Mouse (Mus musculus) gastrocnemius, postnatal 10 days (tissue): ENCODE results near the gene Cyp11a1. TPM values are rescaled to one million over a fixed set of nuclear protein-coding genes. Genes with fewer than 3 reads are reported as not detected.

ENCODE experiments used
- DNase-seq: peaks from one replicate; pipeline ENCODE4 v3.0.0; 2021; ENCODE audit warnings: mixed read lengths
- total RNA-seq, 2 experiments: library from RNA; stranded (reverse); gene quantifications; 2 replicates each; pipeline ENCODE4 v1.2.3; 2021

Cyp11a1 gene
- total RNA-seq, 2 experiments from 2014 or later, result 1.2 to 1.6 TPM

DNA sequence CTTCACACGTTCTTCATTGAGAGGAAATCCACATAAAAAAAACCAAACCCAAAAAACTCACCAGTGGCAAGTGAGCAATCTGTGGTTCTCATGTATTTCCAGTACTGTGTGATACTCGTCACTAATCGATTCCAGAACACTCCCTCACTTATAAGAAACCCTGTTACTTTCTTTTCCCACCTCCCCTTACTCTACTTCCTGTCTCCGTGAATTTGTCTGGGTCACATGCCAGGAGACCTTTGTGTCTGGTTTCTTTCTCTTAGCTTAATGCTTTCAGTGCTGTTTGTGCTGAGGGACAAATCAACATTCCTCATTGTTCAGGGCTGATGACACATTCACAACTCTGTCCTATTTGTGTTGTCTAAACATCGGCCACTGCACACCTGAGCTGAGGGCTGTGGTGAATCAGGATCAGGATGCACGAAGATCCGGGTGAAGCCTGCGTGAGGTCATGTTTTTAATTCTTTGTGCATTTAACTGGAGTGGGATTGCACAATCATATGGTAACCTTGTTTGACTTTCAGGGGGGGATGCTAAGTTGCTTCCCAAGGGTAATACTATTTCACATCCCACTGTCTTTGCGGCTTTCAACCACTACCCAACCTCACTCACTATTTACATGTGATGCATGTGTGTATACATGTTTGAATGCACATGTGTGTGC lies 33.3 kb upstream of the Cyp11a1 start:
- DNase-seq, result no peak

DNA sequence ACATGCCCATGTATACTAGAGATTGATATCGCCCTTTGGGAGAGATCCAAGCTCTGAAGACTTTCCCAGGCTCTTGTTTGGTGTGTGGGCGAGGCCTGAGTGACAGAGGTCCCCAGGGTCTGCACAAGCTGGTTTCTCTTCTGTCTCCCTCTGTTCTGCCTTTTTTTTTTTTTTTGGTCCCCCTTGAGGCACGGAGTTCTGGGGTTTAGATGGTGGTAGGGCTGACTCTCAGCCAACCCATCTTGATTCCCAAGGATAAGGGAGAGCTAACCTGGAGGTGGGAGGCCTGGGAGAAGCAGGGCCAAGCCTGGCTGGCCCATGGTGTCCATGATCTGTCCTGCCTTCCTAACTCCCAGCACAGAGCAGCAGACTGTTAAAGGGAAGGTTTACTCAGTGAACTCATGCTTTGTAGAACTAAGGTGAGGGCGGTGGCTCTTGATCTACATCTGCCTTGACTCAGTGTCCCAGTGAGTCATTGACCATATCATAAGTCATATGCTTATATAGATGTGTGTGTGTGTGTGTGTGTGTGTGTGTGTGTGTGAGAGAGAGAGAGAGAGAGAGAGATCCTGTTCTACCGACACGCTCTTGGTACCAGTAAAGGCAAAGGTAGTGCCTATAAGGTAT lies 32.7 kb upstream of the Cyp11a1 start:
- DNase-seq, result no peak

DNA sequence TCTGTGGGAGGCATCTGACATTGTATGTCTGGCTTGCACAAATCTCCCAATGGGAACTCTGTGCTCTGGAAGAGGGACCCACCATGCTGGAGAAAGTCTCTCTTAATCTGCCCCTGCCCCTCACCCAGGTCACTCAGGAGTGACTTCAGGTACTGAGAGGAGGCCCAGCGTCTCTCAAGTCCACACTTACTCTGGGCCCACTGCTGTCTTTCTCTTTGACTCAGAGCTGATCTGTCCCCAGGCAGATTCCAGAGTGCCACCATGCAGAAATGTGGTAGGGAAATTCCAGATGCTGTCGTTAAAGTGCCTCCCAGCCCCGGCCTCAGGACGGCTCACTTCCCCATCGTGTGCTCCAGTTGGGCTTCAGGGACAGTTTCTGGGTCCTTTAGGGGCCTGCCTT lies 32.0 kb upstream of the Cyp11a1 start:
- DNase-seq, result no peak

DNA sequence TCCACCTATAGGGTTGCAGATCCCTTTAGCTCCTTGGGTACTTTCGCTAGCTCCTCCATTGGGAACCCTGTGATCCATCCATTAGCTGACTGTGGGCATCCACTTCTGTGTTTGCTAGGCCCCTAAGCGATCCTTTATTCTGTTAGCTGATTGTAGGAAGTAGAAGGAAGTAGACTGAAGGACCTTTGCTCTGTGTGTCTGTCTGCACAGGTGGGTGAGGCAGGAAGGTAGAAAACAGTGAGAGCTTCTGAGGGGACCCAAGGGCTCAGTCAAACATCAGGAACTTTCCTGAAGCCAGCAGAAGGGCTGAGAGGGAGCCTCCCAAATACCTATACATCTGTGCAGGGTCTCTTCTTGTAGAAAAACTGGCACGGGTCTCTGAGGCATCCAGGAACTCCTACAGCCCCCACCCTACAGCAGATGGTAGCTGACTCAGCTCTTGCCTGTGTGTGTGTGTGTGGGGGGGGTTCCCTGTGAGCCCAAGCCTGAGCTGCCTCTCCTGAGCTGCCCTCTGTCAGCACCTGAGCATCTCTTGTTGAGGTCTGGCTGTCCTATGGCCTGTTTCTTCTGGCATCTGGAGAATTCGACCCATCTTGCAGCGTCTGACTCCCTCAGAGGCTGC lies 30.9 kb upstream of the Cyp11a1 start:
- no peak for DNase-seq

DNA sequence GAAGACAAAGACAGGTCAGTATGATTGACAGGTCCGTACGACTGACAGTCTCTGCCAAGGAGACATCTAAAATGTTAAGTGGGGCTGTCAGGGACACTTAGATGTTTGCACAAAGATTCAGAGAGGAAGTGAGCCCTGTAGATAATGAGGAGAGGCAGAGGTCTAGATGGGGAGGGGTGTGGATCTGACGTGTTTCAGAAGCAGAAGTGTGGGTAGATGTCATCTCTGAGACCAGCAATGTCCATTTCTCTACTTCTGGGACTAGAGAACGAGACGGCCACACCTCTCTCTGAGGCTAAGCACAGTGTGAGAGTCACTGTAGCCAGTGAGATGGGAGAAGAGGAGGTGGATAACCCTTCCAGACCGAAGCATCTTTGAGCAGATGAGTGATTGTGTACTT lies 28.2 kb upstream of the Cyp11a1 start:
- no peak for DNase-seq

DNA sequence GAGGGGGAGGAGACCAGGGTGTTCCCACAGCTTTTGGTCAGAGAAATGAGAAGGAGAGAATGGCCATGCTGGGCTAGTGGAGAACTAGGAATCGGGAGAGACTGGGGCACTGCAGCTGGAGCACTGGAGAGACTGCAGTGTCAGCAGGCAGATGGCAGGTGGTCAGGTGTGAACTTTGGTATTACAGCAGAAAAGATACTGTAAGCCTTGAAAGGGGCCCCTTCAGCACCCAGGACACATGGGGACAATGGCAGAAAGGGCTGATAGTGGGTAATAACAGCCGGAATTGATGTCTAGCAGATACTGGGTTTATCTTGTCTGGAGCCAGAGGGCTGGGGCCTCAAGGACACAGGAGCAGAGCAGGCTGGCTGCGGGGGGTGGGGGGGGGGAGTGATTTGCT lies 27.4 kb upstream of the Cyp11a1 start:
- DNase-seq, result no peak

DNA sequence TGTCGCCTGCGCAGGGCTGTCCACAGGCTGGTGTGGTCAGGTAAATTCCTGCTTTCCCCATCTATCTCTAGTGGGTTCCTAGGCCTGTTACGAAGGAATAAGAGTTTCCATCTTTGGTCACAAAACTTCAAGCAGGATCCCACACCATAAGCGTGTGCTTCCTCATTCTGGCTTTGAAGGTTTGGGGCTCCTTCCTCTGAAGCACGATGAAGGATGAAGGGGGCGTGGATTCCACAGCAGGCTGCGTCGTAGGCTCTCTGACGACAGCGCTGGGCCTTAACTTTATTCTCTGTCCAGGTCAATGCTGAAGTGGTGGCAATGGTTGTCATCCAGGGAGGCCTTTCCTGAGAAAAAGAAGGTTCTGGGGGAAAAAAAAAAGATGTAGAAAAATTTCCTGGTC lies 25.6 kb upstream of the Cyp11a1 start:
- no peak for DNase-seq

DNA sequence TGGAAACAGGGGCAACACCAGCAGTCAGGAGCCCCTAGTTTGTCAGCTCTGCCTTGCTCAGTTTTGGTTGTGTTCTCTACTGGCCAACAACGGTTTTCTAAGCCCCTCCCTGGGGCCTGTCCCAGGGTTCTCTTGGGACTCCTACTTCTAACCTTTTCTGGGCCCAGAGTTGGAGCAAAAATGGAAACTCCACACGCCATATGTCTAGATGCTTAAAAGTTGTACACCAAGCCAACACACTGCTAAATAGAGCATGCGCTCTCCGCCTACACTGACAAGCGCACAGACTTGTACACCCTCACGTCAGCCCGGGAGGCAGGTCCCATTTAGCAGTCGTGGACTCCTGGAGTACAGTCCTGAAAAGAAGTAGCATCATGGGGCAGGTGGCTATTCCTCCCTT lies 20.9 kb upstream of the Cyp11a1 start:
- DNase-seq, result no peak

DNA sequence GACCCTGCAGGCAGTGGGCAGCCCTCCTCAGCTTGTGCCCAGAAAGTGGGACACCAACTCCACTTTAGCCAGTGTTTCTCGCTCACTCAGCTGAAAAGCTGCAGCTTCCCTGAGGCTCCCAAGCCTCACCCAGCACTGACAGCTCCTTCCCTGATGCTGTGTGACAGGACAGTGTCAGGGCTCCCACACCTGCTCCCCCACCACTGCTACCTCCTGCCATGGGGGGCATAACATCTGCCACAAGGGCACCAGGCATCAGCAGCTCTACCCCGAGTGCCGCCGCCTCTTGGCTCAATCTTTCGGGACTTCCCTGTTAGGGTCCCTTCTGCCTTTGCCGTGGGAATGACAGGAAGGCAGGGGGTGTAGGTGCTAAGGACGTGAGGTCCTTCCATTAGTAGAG lies 19.9 kb upstream of the Cyp11a1 start:
- no peak for DNase-seq

DNA sequence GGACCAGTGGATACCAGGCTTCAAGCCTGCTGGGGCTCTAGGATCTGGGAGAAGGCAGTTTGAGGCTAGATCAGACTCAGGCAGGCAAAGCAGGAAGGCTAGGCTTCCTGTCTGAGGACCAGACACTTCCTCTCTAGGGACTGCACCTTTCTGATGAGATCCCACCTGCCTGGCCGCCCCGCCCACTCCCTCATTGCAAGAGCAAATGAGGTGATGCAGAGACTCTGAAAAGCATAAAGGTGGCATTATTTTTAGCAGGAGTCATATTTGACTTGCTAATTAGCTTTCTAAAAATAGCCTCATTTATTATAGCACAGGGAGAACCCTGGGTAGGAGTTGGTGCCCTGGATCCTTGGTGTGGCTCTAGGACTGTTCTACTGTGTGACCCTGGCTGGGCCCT lies 18.1 kb upstream of the Cyp11a1 start:
- no peak for DNase-seq

DNA sequence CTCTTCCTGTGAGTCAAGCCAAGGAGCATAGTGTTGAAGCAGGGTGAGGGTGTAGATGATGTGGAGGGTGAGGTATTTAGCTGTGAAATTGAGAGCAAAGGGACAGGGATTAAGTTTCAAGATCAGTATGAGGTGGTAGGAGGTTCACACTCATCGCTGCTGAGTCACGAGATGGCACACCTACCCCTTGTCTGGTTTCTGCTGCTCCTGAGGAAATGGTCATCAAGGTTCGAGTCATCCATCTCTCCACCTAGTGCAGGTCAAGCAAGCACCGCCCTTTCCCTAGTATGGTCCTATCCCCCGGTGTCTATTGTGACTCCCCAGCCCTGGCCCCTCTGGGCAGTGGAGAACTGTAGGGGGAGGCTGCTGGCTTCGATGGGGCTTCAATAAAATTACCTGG lies 16.9 kb upstream of the Cyp11a1 start:
- DNase-seq, result no peak

DNA sequence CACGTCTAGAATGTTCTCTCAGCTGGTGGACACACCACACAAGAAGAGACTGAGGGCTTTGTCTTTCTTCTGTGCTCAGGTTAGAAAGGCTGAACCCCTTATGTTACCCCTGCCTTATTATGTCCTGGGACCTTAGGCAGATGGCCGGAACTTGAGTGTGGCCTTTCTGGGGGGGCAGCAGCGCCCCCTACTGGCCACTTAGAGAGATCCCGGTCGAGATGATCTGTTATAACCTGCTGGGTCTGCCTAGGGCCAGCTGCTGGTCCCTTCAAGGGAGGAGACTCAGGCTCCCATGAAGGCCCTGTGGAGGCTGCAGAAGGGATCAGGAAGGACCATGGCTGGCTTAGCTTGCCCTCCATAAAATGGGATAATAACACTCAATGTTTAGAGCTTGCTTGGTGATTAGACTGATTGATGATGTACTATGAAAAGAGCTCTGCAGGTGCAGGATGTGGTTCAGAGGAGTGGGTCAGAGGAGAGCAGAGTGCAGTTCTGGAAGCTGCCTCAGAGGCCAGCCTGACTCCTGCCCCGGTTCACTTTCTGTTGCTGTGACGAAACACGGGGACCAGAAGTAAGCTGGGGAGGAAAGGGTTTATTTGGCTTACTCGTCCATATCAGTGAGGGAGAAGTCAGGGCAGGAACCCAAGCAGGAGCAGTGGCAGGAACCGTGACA lies 15.6 kb upstream of the Cyp11a1 start:
- DNase-seq, result peak; percentile 53

DNA sequence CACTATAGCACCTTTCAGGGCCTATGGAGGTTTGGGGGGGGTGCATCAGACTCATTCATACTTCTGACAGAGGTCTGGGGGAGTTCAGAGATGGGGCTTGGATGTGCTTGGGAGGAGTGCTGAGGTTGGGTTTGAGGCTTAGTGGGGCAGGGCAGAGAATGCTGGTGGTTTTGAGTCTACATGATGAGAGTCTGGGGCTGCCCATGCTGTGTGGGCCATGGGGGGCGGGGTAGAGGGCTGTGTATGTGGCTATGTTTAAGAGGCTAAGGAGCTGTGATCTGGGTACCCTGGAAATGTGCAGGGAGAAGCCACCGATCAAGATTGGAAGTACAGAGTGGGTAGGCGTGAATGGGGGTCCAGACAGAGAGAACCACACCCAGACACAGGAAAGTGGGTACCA lies 14.2 kb upstream of the Cyp11a1 start:
- DNase-seq, result no peak

DNA sequence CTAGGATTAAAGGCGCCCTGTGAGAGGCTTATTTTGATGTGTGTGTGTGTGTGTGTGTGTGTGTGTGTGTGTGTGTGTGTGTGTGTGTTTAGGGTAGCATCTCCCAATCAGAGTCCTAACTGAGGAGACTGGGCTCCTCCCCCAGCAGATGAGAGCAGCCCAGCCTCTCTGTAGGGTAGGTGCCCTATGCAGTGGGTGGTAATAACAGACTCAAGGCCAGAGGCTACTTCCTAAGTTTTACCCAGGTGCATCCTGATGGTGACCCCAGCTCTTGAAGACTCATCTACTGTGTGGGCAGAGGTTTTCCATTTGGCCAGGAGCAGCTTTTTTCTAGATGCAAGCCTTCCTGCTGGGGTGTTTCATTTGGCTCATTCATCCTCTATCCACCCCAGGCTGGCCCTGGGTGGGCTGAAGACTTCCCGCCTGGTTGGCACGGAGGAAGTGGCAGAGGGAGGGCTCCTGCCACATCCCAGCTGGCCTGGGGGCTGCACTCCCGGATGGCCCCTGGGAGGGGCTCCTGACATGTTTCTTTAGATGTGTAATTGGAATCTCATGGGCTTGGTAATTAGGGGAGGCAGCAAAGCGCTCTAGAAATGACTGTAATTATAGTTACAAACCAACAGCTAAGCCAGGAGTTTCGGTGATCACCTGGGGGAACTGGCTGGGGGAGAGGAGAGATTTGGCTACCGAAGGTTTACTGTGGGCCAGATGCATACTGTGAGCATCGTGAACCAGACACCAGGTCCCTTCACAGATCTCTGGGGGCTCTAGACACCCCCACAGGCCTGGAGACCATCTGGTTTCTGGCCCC lies 13.2 kb upstream of the Cyp11a1 start:
- no peak for DNase-seq

DNA sequence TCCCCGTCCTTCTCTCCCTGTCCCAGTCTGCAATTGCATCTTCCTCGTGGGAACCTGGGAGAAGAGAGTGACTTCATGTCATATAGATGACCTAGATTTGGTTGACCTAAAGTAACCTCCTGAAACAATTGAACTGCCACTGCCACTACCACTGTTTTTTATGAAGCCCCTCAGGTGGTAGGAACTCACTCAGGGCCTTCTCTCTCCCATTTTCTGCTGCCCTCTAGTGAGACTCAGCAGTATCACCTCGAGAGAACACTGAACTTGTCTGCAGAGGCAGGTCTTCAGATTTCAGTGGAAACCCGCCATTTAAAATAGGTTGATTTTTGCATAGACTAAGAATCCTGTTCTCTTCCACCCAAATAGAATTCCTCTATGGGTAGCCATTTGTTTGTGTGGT lies 10.9 kb upstream of the Cyp11a1 start:
- no peak for DNase-seq

DNA sequence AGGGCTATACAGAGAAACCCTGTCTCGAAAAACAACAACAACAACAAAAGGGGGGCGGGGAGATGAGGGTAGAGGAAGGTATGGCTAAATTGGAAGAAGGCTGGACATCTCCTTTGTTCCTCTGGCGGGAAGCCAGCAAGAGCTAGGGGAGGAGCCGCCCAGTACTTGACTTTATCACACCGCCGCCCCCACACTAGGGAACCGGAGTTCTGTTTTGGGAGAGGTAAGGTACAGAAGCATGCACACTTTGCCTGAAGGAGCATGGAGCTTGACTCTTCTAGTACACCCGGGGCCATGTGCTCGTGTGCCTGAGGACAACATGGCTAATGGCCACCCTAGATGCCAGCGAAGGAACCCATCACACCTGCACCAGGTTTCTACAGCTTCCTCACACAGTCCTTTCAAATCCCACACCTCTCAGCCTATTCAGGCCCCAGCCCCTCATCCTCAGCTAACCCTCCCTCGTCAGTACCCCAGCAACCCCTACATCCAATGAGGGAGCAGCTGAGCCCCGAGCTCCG lies 8.6 kb upstream of the Cyp11a1 start:
- no peak for DNase-seq

DNA sequence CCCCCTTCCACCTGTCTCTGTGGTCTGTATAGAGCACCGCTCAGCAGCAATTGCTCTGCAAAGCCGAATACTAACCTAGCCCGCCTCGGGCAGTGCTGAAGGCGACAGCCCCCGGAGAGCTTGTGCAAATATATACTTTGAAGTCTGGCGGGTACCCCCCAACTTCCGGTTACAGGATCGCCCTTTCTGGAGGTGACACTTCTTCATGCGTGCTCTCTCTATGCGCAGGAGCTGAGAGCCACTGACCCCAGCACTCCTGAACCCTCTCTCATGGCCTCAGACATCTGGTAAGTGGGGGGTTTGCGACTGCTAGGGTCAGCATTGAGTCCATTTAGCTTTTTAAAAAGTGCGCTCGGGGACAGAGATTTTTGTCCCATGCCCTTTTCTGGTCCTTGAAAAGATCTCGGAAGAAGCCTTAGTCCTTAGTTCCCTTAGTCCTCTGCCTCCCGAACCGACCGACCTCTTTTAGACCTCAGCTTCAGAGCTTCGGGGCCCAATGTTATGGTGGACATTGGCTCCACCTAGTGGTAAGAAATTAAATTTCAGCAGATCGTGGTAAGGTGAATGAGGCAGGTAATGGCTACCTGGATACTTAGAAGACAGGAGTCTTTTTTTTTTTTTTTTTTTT lies 8.1 kb upstream of the Cyp11a1 start:
- DNase-seq, result no peak

DNA sequence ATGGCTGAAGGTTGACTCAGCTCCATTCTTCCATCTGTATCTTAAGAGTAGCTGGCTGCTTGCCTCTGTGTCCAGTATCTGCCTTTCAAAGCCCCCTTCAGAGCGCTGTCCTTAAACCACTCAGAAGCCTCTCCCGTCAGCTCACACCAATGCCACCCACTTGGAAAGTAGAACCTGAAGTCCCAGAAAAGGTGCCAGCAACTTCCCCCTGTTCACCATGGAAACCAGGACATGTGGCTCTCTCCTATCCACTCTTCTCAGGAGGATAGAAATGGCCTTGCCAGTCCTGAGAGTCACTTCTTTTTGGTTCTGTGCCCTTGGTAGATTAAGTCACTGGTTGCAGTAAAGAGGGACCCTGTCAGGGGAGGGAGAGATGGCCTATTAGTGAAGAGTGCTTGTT lies 7.5 kb upstream of the Cyp11a1 start:
- no peak for DNase-seq

DNA sequence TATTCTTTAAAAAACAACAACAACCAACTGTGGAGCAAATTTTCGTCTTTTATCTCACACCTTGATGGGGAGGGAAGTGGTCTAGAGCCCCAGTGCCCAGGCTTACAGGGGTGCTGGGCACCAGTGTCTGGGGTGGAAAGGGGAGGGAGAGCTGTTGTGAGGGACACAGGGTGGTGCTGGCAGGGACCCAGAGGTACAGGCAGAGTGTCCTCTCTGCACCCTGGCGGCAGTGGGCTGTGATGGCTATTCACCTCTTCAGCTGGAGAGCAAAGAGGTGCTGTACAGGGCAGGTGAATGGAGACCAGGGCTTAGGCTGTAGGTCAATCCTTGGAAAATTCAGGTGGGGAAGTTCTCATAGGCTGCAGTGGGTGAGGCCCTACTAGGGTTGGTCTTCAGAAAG lies 6.5 kb upstream of the Cyp11a1 start:
- DNase-seq, result no peak

DNA sequence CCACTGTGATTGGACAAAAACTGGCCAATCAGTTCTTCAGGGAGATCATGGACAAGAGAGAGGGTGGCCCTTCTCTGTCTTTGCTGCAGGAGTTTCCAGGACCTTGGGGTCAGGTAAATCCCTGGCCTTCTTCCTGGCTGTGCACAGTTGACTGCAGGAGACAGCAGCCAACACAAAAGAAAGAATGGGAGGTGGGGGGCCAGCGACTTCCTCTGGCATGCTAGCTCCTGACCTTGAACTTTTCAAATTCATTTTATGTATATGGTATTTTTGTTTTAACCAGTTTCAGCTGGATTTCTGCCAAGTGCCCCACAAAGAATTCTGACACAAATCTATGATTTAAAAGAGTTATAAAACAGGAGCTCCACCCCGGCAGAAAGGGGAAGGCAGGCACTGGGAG lies 2.9 kb upstream of the Cyp11a1 start:
- DNase-seq, result no peak

DNA sequence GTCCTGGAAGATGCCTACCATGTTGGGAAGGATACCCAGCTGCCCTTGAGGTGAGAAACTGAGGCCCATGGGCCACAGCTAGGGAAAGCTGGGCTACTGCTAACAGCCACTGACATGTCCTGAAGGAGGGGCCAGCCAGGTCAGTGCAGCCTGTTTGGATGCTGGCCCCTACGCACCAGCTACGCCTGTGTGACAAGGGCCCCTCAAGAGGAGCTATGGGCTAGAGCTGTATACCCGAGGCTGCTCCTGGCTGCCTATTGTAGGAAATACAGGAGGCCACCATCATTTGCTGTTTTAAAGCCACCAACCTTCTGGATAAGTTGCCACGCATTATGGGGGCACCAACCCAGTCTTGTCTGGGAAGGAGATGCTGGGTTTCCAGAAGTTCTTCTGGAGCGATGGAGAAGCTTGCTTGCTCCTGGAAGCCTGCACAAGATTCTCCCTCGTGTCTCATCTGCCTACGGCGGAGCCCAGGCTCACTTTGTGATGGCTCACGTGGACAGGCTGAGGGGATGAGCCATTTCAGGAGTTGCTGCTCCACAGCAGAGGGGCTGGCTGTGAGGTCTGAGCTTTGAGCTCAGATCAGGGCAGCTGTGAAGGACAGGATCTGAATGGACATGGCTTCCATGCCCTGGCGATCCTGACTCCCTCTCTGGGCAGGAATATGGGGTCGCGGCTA lies 2.3 kb downstream of the Cyp11a1 start:
- no peak for DNase-seq
